Mouse (Mus musculus) gastrocnemius, adult 2 months (tissue): ENCODE measurements around the gene Elp1. TPM values are rescaled to one million over a fixed set of nuclear protein-coding genes. Genes with fewer than 3 reads are reported as not detected.

Source experiments
- DNase-seq: peaks from one replicate; pipeline ENCODE4 v3.0.0; 2022
- H3K27ac ChIP-seq: fragments of 200-600 bp; 2 replicates; pipeline ENCODE4 v1.8.1; 2022; ENCODE audit warnings: mild to moderate bottlenecking
- H3K4me3 ChIP-seq: fragments of 200-600 bp; 2 replicates; pipeline ENCODE4 v1.8.1; 2022; ENCODE audit warnings: mild to moderate bottlenecking, moderate library complexity
- CTCF ChIP-seq: fragments of 200-600 bp; IDR thresholded peaks from 2 replicates; pipeline ENCODE4 v1.8.1; 2022; ENCODE audit warnings: antibody characterized with exemption, mild to moderate bottlenecking, moderate library complexity
- intact Hi-C: fragments of 180-260 bp; cut with DNase I; formaldehyde crosslinking; loops from one replicate; pipeline ENCODE4 v1.15.1; 2025
- total RNA-seq, 2 experiments: library from RNA; stranded (reverse); gene quantifications; 2 replicates each; pipeline ENCODE4 v1.2.3; 2021

Elp1 gene
- total RNA-seq, 2 experiments from 2014 or later = 21.2 to 27.4 TPM

DNA sequence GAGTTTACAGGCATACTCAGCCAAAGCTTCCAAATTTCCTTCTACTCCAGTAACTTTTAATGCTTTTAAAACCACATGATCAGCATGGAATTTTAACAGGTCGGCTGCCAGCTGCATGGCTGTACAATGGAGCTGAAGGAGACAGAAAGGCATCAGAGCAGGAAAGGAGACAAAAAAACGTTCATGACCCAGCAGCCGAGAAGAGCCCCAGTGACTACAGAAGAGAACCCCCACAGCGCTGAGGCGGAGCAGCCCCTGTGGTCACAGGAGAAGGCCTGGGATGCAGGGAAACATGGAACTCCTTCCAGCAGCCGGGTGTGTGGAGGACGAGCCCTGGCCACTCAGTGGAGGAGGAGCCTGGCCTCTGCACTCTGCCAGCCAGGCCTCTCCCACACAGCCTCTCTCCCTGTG lies 27.4 kb upstream of the Elp1 start:
- intact Hi-C loops = no loop called here
- peak; percentile 65 for DNase-seq
- Histone ChIP-seq H3K27ac (peak overlapping the region; percentile 32; the same call in 1 of the 2 replicates), H3K4me3 (peak overlapping the region; percentile 26)
- no peak for TF ChIP-seq CTCF

DNA sequence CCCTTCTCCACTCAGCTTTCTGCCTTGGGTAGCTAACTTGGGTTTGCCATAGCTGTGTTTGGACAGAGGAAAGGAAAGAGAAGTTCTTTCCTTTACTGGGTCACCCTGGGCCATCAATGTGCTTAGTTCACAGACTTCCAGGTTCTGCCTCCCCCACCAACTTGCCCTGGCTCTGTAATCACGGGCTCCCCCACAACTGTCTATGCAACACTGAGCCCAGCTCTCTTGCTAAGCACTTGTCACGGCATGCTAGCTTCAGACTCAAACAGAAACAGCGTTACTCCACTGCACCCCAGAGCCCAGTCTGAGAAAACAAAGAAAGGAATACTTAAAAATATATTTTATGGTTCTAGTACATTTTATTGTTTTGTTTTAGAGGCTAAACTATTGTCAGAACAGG lies 26.8 kb upstream of the Elp1 start:
- intact Hi-C loops = no loop called here
- no peak for TF ChIP-seq CTCF
- Histone ChIP-seq H3K27ac (peak overlapping the region; percentile 32; the same call in 1 of the 2 replicates), H3K4me3 (no peak overlapping the region)
- no peak for DNase-seq

DNA sequence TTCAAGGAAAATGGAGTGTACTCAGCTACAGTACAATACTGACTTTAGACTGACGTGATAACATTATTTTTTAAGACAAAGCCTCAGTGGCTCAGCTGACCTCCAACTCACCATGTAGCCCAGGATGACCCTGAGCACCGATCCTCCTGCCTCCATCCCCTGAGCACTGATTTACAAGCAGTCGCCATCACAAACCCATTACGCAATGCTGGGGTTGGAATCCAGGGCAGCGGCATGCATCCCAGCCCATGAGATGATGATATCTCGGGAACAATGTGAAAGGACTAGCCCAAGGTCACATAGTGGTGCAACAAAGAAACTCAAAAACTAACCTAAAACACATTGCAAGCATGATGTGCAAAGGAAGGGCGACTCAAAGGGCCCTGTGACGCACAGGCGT lies 22.1 kb upstream of the Elp1 start:
- H3K4me3 ChIP-seq = no peak overlapping the region
- intact Hi-C loops = no loop called here
- TF ChIP-seq CTCF = no peak
- no peak overlapping the region for H3K27ac ChIP-seq
- DNase-seq = no peak

DNA sequence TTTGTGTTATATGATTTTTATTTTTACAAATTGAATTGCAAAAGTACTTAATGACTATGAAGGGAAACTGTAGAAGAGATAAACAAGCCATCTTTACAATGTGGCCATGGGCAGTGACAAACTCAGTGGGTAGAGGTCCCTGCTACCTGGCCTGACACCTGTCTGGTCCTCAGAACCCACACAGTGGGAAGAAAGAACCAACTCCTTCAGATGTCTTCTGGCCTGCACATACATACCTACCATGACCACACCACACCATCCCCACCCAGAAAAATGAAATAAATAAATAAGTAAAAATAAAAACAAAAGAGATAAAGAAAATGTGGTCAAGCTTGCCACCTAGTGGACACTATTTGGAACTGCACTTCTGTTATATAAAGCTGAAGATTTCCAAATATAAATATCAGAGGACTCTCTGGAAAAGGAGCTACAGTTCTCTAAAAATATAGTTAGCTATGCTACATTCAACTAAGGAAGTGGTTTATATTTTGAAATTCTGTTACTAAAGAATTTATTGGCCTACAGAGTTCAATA lies 18.0 kb upstream of the Elp1 start:
- Histone ChIP-seq H3K27ac (peak overlapping the region; percentile 65), H3K4me3 (no peak overlapping the region)
- intact Hi-C loops = no loop called here
- TF ChIP-seq CTCF = peak; percentile 82
- no peak for DNase-seq

GRCm38 (mm10) chr4:56815131-56815530 lies 13.0 kb upstream of the Elp1 start:
- no peak overlapping the region for H3K27ac ChIP-seq
- DNase-seq = no peak
- TF ChIP-seq CTCF = no peak
- no peak overlapping the region for H3K4me3 ChIP-seq
- intact Hi-C loops = no loop called here

GRCm38 (mm10) chr4:56812096-56812495 lies 10.0 kb upstream of the Elp1 start:
- no peak overlapping the region for H3K4me3 ChIP-seq
- TF ChIP-seq CTCF = no peak

GRCm38 (mm10) chr4:56811642-56812041 lies 9.5 kb upstream of the Elp1 start:
- Histone ChIP-seq H3K4me3 (no peak overlapping the region), H3K27ac (no peak overlapping the region)
- DNase-seq = no peak
- intact Hi-C loops = no loop called here
- no peak for TF ChIP-seq CTCF

More at GRCm38 (mm10) chr4:56812096-56812495, 10.0 kb upstream of the Elp1 start:
- no peak overlapping the region for H3K27ac ChIP-seq
- DNase-seq = no peak
- intact Hi-C loops = no loop called here

DNA sequence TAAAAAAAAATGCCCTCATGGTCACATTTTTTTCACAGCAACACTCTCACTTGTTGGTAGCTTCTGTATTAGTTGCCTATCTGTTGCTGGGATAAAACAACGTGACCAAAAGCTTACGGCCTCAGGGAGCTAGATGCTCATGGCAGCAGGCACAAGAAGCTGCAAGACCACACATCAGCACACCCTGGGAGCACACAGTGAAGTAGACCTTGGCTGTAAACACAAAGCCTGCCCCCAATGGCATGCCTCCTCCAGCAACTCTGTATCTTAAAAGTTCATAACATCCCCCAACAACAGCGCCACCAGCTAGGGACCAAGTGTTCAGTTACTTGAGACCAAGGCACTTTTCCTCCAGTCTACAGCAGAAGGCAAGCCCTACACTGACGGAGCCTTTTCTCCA lies 6.9 kb upstream of the Elp1 start:
- DNase-seq = no peak
- intact Hi-C loops = no loop called here
- Histone ChIP-seq H3K4me3 (no peak overlapping the region), H3K27ac (no peak overlapping the region)
- no peak for TF ChIP-seq CTCF

- H3K27ac ChIP-seq = peak overlapping the region; percentile 94
- H3K4me3 ChIP-seq = peak overlapping the region; percentile 77
- no peak for DNase-seq
- intact Hi-C loops = no loop called here
- no peak for TF ChIP-seq CTCF
Measured at GRCm38 (mm10) chr4:56802669-56803150, 579 bp upstream of the Elp1 start.

GRCm38 (mm10) chr4:56791373-56791772 lies 10.8 kb downstream of the Elp1 start:
- no peak overlapping the region for H3K4me3 ChIP-seq
- no peak overlapping the region for H3K27ac ChIP-seq
- TF ChIP-seq CTCF = peak; percentile 35; the same call in 1 of the 2 replicates
- intact Hi-C loops = no loop called here
- DNase-seq = no peak

GRCm38 (mm10) chr4:56771065-56771464 lies 31.1 kb downstream of the Elp1 start:
- no peak for TF ChIP-seq CTCF
- intact Hi-C loops = no loop called here
- H3K27ac ChIP-seq = no peak overlapping the region
- no peak overlapping the region for H3K4me3 ChIP-seq
- no peak for DNase-seq

DNA sequence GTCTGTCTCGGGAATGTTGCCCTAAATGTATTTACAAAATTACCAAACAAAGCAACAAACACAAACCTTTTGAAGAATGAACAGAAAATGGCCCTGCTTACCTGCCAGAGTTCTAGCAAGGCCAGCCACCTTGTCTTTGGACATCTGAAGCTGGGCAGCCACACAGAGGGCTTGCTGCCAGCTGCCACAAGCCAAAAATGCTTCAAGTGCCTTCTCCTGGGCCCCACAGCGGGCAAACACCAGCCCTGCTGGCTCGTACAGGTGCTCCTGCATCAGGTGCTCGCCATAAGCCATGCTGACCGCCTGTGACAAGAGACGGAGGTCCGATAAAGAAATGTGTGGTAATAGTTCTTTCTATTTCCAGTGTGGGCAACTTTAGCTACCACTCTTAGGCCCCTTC lies 33.2 kb downstream of the Elp1 start:
- no peak for DNase-seq
- no peak overlapping the region for H3K4me3 ChIP-seq
- no peak overlapping the region for H3K27ac ChIP-seq
- TF ChIP-seq CTCF = no peak
- intact Hi-C loops = no loop called here

DNA sequence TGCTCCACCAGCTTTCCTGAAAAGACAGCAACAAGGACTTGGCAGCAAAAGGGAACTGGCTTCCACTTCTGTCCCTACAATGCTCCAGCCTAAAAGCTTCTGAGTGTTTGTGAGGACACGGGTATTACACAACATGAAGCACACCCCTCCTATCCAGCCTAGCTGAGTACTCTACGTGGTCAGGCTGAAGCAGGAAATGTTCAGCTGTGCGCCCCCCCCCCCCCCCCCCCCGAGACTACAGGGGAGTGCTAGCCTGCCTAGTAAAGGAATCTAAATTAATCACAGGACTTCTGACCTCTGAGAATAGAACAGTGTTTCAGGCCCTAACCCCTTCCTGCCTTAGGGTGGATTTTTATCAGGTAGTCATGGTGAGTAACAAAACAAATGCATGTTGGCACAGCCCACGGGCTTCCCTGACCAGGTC lies 34.3 kb downstream of the Elp1 start:
- intact Hi-C loops = no loop called here
- TF ChIP-seq CTCF = no peak
- Histone ChIP-seq H3K27ac (no peak overlapping the region), H3K4me3 (no peak overlapping the region)
- no peak for DNase-seq

DNA sequence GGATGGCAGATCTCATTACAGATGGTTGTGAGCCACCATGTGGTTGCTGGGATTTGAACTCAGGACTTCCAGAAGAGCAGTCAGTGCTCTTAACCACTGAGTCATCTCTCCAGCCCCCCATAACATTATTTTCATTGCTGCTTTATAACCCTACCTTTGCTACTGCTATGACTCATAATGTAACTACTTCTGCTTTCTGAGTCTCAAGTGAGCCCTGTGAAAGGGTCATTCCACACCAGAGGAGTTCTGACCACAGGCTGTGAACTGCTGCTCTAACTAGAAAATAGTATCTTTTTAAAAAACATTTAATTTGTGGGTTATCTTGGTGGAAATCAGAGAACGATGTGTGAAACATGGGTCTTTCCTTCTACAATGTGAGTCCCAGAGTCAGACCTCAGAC lies 44.4 kb downstream of the Elp1 start:
- intact Hi-C loops = no loop called here
- Histone ChIP-seq H3K4me3 (no peak overlapping the region), H3K27ac (no peak overlapping the region)
- TF ChIP-seq CTCF = no peak
- no peak for DNase-seq
